Mouse (Mus musculus): ENCODE measurements around the gene Tpcn1.
A peak's percentile ranks its signal among the peaks of the same experiment; 100 is the strongest.
"Not testable (repeated sequence)": the region's sequence is repeated elsewhere in the genome, so short reads cannot be mapped to it uniquely, and the experiment has no call there.

The Tpcn1 gene

DNA sequence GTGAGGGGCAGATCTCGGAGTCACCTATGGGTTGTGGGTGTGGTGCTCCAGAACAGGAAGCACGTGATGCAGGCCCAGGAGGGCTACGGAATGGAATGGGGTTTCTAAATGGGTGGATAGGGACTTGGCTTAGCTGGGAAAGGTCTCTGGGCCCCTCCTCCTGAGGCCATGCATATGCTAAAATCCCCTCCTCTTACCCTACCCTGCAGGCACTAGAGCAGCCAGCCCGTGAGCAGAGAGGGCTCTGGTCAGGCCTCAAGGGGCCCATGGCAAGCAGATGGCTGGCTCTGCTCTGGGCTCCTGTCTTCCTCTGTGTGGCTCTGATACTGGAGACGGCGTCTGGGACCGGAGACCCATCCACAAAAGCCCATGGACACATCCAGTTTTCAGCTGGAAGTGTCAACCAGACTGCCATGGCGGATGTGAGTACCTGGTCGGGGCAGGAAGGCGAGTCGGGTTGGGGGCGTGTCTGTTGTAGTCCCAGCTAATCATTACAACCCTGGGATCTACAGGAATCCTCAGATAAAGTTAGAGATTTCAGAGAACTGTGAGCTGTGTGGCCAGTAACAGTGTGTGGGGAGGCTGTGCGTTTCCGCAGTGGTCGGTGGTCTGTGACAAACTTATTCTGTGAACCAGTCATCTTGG lies 75.4 kb downstream of the Tpcn1 start:
- DNase-seq (ENCODE audit: low read depth, low spot score) = no peak

DNA sequence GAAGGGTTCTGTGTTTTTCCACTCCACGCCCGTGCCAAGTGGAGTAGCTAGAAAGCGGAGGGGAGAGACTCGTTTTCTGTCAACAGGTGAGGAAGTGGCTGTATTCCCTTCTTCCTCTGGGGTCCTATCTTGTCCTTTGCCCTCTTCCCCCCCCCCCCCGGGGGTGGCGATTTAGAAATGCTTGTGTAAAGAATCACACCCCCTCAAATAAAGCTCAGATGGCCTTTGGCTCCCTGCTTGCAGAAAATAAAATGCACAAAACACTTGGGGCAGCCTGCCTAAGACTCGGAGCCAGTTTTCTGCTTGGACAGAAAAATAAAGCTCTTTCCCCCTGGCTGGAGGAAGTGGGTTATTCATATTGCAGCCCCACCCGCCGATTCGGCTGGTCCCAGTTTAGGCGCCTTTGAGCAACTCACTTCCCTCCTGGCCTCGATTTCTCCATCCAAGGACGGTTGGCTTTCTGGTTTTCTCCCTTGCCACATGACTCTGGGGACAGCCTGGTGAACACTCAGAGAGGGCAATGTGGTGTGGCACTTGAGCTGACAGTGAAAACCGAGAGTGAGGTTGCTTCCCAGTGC lies 76.7 kb downstream of the Tpcn1 start:
- DNase-seq (ENCODE audit: low read depth, low spot score) = no peak

DNA sequence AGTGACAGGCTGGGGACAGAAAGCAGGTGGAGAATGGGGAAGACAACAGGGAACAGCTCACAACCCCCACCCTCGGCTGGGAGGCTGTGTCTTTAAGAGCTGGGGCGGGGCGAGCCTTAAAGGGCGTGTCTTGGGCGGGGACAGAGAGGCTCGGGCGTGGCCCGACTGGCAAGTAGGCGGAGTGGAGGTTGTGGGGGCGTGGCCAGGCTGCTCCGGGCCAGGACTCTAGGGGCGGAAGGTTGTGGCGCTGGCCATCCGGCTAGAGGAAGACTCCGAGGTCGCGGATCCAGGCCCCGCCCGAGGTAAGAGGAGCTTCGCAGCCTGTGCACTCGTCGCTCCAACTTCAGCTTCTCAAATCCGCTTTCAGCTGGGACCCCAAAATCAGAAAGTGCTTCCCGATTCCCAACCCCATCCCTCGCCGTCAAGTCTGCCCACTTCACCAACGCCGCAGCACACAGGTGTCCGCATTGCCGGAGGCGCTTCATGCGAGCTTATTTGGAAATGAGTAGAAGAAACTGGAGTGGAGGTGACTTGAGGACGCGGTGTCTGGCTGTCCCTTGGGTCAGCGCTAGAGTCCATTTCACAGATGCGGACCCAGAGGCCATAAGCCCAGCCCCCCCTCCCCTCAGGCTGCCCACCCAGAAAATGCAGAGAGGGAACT lies 77.4 kb downstream of the Tpcn1 start, which contains the start of gene Slc8b1:
Slc8b1 (plus strand) TSS at position 187 of the 661 bp plus-strand sequence.
- DNase-seq (ENCODE audit: low read depth, low spot score) = peak; percentile 76

DNA sequence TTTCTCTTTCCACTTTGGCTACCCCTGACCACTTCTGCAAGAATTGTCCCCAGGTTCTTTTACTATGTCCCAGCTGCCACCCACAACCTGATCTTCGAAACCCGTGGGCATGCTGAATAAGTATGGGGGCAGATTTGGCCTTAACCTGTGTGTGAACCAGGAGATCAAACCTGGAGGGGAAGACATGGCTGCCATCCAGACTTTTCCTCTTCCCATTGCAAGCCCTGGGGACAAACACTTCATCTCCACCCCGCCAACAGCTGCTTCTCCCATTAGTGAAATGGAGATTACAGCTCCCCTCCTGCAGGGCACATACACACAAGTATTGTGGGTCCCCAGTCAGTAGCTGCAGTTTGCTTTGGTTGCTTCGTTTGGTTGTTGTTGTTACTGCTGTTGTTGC lies 81.2 kb downstream of the Tpcn1 start:
- DNase-seq (ENCODE audit: low read depth, low spot score) = no peak

DNA sequence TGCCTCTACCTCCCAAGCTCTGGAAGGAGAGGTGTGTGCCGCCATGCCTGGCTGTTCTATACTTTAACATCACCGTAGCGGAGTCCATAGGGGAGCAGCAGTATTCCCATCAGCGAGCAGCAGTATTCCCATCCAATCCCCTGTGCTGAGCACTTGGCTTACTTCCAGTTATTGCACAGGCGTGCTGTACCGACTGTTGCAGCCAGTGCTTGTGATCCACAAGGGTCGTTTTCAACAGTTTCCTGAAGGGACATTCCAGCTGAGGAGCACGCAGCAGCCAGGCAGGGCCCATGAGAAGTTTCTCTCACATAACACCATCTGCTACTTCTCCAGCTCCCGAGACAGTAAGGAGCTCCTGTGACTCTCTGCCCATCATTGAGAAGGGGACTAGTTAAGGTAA lies 82.0 kb downstream of the Tpcn1 start:
- no peak for DNase-seq (ENCODE audit: low read depth, low spot score)

DNA sequence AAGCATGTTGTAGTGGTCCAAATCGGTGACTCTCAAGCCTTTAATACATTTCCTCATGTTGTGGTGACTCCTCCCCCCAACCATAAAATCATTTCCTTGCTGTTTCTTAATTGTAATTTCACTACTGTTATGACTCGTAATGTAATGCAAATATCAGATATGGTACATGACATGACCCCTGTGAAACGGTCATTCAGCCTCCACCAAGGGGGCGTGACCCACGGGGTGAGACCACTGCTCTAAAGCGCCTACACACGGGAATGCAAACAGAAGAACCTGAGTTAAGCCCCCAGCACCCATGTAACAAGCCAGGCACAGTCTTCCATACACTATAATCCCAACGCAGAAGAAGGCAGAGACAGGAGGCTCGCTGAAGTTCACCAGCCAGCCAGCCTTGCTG lies 82.7 kb downstream of the Tpcn1 start:
- no peak for DNase-seq (ENCODE audit: low read depth, low spot score)

DNA sequence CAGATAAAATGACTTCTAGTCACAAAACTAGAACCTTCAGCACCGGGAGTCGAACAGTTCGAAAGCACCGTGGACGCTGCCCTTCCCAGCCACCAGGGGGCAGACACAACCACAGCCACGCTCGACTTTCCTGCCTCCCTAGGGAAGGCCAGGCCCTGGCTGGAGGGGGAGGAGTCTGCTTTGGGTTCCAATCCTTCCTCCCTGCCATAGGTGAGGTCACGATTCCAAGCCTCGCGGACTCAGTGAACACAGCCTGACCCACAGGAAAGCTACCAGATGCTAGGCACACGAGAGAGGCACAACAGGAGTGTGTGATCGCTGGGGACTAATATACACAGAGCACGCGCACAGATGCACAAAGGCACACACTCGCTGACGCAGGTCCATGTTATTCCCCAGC lies 83.1 kb downstream of the Tpcn1 start:
- DNase-seq (ENCODE audit: low read depth, low spot score) = peak; percentile 59

DNA sequence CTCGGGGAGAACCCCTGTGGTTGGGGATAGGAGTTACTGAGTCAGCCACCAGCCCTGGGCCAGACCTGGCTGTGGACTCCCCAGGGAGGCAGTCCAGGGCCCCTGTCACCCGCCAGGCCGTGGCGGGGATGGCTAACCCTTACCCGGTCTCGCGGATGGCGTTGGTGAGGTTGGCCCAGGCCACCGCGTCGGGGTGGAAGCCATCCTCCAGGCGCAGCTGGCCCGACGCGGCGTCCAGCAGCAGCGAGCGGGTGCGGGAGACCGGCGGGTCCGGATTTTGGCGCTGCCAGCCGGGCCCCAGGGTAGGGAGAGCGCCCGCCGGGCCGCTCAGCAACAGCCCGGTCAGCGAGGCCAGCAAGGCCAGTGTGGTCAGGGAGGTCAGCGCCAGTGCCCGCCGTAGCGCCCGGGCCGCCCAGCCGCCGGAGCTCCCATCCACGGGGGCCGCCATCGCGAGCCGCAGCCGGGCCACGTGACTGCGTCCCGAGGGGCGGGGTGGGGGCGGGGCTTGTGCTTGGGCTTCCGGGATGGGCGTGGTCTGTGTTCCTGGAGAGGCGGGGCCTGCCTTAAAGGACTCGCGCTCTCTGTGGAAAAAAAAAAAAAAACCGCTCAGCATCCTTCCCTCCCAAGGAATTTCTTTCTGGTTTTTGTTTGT lies 85.2 kb downstream of the Tpcn1 start, which contains the start of gene Plbd2:
Plbd2 (minus strand) TSS at position 482 of the 652 bp plus-strand sequence.
- DNase-seq (ENCODE audit: low read depth, low spot score) = peak; percentile 76

DNA sequence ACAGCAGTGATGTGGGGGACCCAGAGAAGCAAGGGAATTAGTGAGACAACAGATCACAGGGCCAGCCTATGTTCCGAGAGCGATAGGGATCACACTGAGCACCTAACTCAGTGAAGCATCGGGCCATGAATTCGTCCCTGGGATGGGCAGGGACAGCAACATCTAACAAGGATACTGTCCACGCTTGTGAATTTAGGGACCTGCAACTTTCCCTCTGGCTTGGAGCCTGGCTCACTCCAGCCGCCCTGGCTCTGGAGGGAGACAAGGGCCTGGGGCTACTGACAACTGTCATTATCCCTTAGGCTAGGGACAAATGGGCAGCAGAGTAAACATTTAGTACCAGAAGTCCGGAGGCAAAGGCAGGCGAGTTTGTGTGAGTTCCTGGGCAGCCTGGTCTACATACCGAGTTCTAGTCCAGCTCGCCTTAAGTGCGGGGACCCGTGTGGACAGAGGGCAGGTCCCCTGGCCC lies 85.8 kb downstream of the Tpcn1 start:
- no peak for DNase-seq (ENCODE audit: low read depth, low spot score)

DNA sequence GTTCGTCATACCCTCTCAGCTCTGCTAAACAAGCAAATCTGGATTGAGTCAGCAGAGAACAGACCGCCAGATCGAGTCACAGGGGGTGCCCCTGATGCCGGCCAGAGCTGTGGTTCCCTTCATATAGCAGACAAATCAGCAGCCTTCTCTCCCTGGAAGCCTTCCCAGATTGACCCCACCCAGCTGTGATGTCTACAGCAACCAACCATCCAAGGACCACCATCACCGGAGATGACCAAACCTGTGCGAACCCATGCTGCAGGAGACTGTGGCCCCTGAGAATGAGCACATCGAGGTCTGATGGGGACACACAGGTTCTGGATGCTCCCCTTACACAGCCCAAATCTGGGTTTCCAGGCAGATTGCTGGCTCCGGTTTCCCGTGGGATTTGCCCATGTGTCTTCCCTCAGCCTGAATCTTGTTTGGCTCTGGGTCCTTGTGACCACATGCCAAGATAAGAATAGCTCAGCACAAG lies 86.3 kb downstream of the Tpcn1 start:
- no peak for DNase-seq (ENCODE audit: low read depth, low spot score)

DNA sequence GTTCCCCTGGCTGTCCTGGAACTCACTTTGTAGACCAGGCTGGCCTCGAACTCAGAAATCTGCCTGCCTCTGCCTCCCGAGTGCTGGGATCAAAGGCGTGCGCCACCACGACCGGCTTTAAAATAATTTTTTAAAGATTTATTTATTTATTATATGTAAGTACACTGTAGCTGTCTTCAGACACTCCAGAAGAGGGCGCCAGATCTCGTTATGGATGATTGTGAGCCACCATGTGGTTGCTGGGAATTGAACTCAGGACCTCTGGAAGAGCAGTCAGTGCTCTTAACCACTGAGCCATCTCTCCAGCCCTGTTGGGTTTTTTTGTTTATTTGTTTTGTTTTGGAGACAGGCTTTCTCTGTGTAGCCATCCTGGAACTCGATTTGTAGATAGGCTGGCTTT lies 87.9 kb downstream of the Tpcn1 start:
- DNase-seq (ENCODE audit: low read depth, low spot score) = not testable (repeated sequence)

DNA sequence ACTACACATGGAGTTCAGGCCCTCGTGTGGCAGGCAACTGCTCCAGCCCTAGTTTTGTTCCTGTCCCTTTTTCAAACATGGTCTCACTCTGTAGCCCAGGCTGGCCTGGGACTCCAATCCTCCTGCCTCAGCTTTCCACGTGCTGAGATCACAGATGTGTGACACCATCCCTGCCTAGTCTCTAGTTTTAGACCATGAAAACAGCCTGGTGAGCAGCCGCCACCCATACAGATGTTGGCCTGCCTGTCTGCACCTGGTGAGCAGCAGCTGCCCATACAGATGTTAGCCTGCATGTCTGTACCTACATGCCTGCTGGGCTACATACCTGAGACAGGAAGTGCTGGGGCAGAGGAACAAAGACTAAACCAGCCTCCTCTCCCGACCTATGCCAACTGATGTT lies 89.3 kb downstream of the Tpcn1 start:
- no peak for DNase-seq (ENCODE audit: low read depth, low spot score)

DNA sequence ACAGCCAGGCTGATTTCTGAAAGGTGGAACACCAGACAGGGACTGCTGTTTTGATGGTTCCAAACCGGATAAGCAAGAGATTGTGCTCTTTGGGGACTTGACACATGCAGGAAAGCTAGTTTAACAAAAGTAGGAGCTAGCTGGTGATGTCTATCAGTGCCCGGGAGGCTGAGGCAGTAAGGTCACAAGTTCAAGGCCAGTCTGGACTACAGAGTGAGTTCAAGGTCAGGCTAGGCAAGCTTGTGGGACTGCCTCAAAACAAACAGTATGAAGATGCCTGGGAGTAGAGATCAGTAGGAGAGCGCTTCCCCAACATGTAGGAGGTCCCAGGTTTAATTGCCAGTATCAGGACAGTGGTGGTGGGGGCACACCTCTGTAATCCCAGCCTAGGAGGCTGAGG lies 91.4 kb downstream of the Tpcn1 start:
- DNase-seq (ENCODE audit: low read depth, low spot score) = no peak

DNA sequence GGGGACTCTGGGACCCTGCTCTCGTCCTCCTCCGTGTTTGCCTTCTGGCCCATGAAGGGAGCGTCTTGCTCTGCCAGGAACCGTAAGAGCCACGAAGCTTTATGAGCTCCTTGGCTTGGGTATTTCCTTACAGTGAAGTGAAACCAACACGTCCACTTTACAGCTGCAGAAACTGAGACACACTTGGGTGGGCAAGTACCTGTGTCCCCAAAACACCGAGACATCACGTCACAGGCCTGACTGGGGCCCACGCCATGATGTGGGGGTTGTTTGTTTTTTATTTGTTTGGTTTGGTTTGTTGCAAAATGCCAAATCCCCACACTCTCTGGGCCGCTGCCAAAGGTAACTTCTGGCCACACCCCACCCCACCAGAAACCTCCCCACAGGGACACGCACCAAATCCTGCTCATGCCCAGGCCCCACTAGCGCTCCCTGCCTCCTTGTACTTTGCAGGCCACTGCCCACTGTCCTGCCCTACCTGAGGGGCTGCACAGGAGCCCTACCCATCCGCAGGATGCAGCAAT lies 92.7 kb downstream of the Tpcn1 start:
- DNase-seq (ENCODE audit: low read depth, low spot score) = no peak

DNA sequence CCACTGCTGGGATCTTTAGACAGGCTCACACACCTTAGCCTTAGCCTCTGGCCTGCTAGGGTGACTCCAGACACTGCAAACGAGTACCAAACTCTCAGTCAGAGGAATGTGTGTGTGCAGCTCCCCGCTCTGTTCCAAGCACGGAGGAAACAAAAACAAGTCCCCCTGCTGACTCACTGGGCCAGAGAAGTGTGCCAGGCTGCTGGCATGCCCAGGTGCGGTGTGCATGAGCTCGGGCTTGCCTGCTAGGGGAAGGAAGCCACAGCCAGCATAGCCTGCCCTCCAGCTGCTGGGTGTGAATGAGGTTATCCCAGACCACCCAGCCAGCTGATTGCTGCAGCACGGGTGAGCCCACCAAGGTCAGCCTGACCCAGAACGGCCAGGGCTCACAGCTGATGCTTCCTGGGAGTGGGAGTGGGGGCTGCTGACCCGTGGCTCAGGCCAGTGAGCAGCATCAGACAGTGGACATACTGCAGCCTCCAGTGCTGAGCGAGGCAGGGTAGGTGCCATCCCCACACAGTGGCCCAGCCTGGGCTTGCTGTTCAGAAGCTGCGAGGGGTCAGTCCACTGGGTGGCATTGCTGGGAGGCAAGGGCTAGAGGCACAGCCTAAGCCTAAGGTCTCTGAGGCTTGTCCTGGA lies 93.3 kb downstream of the Tpcn1 start:
- no peak for DNase-seq (ENCODE audit: low read depth, low spot score)

DNA sequence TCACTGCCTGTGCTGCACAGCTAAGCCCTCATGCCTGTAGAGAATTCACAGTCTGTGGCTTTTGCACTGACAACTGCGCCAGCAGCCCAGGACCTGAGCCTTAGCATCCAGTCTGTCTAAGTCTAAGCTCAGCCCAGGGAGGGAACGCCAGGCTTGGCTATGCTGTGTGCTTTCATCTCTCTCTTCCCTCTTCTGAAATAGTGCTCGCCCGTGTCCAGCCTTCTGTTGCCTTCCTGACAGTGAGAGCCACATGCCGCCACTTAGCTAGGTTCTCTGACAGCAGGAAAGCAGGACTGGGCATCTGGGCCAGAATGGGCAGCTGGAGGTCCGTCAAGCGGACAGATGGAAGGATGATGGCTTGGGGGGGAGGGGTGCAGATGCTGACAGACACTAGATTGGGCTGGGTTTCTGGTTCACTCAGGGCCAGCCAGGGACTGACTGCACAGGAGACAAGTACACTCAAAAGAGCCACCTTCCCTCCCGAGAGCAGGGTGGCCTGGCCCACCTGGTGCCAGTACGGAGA lies 94.5 kb downstream of the Tpcn1 start:
- DNase-seq (ENCODE audit: low read depth, low spot score) = no peak

DNA sequence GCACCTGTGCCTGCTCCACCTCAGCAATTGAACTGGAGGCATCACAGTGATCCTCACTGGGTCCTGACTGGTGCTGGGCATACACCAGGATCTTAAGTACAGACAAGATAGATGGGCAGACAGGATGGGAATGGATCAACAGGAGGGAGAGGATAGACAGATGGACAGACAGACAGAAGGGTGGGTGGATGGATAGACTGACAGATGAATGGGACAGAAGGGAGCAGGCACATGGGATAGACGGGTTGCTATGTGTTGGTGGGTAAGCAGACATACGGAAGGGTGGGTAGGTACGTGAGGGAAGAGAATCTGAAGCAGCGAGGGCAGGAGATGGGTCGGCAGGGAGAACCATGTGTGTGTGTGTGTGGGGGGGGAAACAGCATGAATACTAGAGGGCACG lies 95.0 kb downstream of the Tpcn1 start:
- DNase-seq (ENCODE audit: low read depth, low spot score) = no peak

DNA sequence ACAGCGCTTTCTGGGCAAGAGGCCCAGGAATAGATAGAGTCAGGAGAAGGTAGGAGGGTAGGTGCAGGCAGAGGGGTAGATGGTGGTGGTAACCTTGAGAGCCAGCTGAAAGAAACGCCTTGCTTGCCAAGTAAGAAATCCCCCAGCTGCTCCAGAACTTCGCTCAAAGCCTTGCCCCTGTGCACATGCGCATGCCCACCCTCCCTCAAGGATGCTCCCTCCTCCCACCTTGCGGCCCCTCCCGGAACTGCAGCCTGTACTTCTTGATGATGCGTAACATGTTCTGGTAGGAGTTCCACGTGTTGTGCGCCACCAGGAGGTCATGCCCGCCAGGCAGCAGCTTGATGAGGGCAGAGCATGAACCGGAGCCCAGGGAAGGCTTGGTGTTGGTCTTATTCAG lies 96.0 kb downstream of the Tpcn1 start:
- no peak for DNase-seq (ENCODE audit: low read depth, low spot score)

DNA sequence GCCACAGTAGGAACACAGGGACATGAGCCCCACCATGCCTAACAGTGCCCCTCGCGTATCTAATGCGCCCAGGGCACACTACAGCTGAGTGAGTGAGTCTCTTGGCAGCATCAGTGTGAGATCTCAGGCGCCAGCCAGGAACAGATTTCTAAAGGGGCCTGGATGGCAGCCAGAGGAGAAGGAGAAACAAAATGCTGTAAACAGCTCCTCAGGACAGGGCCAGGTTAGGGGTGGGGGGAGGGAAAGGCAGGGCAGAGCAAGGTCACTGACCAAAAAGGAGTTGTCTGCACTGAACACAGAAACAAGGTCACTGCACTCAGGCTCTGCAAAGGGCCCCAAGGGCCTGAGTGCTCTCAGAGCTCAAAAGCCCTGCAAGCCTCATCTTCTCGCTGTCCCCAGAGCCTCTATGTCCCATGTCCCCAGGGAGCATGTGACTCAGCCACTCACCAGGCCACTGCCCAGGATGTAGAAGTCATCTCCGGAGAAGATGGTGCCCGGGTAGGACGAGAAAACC lies 97.7 kb downstream of the Tpcn1 start:
- no peak for DNase-seq (ENCODE audit: low read depth, low spot score)

DNA sequence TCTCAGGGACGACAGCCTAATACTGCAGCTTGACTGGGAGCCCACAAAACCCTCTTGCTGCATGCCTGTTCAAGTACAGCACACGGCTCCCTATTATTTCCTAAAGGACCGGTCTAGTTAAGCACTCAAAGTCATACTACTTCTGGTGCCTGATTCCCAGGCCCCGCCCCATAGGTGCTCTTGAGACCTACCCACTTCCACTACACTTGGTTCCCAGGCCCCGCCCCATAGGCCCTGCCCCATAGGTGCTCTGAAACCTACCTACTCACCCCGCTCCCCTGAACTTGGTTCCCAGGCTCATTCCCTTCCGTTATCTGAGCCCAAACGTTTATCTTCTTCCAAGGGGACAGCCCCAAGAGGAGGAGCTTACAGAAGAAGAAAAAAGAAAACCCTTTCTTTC lies 100.6 kb downstream of the Tpcn1 start:
- DNase-seq (ENCODE audit: low read depth, low spot score) = no peak
